Mouse (Mus musculus) E14TG2a.4 (cell line): ENCODE results near the gene Gm12216.

Source experiments
- CTCF ChIP-seq: conservative IDR thresholded peaks from 2 replicates; pipeline ENCODE4 v1.5.1; 2014; ENCODE audit warnings: low read length
- NANOG ChIP-seq: IDR thresholded peaks from 2 replicates; pipeline ENCODE4 v1.6.1; 2014; ENCODE audit warnings: borderline replicate concordance, low read length, mixed read lengths
- POU5F1 ChIP-seq: IDR thresholded peaks from 2 replicates; pipeline ENCODE4 v1.6.1; 2014; ENCODE audit warnings: low read length, borderline replicate concordance

DNA sequence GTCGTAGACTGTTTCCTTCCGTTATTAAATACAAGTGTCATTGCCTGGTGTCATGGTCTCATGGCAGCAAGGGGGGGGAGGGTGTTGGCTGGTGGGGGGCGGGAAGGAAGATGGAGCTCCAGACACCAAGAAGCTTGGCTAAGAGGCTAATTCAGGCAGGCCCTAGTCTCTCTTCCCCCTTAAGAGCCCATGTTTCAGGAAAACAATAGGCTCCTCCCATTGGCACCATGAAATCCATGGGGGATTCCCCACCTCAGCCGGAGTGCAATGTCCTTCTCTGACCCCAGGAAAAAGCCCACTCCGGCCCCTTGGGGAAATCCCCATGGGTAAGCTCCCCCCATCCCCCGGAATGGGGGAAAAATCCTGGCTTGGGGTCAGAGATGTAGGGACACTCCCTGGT lies 40.3 kb downstream of the Gm12216 start:
- no peak for TF ChIP-seq CTCF
- no peak for TF ChIP-seq NANOG
- no peak for TF ChIP-seq POU5F1
